Mouse (Mus musculus): ENCODE measurements around the gene Slc9a7. TPM values are rescaled to one million over a fixed set of nuclear protein-coding genes. Genes with fewer than 3 reads are reported as not detected.

Slc9a7 gene
- 0.43 and 0.48 TPM in 2 replicates for polyA plus RNA-seq (2016; fragmentation: Nextera tagmentation; extraction: Ambion mirVana)

DNA sequence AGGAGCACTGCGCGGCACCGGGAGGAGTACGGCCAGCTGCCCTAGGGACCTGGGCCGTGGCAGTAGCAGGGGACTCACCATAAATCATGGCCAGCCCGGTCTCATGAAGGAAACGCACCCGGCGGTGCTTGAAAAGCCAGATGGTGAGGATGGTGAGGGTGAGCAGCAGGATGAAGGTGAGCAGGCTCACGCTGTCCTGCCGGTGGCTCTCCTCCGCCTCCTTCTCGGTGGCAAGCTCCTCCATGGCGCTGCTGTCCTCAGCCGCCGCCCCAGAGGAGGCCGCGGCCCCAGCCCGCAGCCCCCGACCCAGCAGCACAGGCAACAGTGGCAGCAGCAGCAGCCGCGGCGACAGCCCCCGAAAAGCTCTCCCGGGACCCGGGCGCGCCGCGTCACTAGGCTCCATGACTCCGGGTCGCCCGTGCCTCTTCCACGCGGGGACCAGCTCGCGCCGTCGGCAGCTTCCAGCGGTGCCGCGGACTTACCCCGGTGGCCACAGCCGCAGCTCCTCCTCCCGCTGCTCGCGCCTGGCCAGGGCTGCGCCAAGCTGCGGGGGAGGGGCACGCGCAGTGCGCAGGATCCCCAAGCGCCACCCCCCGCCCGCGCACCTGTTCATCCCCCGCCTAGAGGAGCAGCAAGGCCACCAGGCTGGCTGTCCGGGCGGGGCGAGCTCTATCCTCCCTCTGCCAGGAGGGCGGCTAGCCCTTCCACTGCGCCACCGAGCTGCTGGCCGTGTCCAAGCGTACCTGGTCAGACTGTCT, at the start of gene Slc9a7:
TSS of gene Slc9a7 (minus strand) at position 526 of the 758 bp plus-strand sequence.
- H3K27ac ChIP-seq = no peak within 1 kb of the TSS
- no peaks in the 10 kb centered on the region for H3K4me1 ChIP-seq
- 4% methylated on average over 62 of the region's 65 CpGs for WGBS (ENCODE audit: insufficient replicate concordance)
- H3K36me3 ChIP-seq = no peaks in the 10 kb centered on the region
- peak within 1 kb of the TSS; percentile 52 for H3K4me3 ChIP-seq
- no peaks in the 10 kb centered on the region for H3K9me3 ChIP-seq (replicated peaks)
- peak; percentile 65 for ATAC-seq
- peaks cover 35% of the 10 kb centered on the region for H3K27me3 ChIP-seq (replicated peaks)
- H3K4me2 ChIP-seq = peak within 1 kb of the TSS; percentile 69
- 0 out of 2 replicates have a peak within 1 kb of the TSS, but pooled peaks have one; percentile 27 for H3K9ac ChIP-seq

DNA sequence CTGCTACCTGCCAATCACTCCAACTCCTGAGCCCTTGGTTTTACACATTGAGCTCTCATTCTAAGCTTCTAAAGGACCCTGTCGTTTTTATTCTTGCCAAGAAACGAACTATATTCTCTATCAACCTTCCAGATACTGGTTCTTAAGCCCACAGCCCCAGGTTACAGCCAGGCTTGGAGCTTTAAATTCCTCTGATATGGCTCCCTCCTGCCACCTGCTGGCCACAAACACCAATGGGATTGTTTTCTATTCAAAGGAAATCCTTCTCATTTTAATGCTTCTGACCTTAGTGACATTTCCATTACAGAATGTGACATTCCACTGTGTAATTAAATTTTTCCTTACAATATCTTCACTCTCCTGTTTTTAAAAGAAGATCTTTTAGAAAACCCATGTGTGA, 44.1 kb upstream of the Slc9a7 start:
- H3K27ac ChIP-seq = no peak overlapping the region
- no peak overlapping the region for H3K4me3 ChIP-seq
- WGBS (ENCODE audit: insufficient replicate concordance) = 16% methylated on average over 2 of the region's 2 CpGs
- ATAC-seq = no peak
- no peaks in the 10 kb centered on the region for H3K9me3 ChIP-seq (replicated peaks)
- no peaks in the 10 kb centered on the region for H3K36me3 ChIP-seq
- no peak overlapping the region for H3K4me2 ChIP-seq
- H3K27me3 ChIP-seq (replicated peaks) = no peaks in the 10 kb centered on the region
- H3K9ac ChIP-seq = no peak overlapping the region
- no peaks in the 10 kb centered on the region for H3K4me1 ChIP-seq

DNA sequence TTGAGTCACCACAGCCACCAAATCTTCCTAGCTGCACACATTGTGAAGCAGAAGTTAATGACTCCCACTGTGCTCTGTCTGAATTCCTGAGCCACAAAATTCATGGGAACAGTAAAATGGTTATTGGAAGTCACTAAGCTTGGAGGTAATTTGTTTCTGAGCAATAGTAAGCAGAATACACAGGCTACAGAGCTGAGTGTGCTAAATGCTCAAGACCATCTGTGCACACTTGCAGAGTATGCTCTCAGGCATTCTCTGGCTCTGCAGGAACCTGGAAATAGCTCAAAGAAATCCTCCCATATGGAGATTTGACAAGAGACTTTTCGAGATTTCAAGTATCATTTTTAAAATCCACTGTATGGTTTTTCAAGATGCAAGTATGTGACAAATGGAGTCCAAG, 41.1 kb upstream of the Slc9a7 start:
- H3K27ac ChIP-seq = no peak overlapping the region
- no peak for ATAC-seq
- H3K27me3 ChIP-seq (replicated peaks) = no peaks in the 10 kb centered on the region
- no peaks in the 10 kb centered on the region for H3K36me3 ChIP-seq
- no peak overlapping the region for H3K4me3 ChIP-seq
- WGBS (ENCODE audit: insufficient replicate concordance) = 55% methylated on average over 1 of the region's 1 CpGs
- no peak overlapping the region for H3K9ac ChIP-seq
- H3K4me2 ChIP-seq = no peak overlapping the region
- no peaks in the 10 kb centered on the region for H3K4me1 ChIP-seq
- H3K9me3 ChIP-seq (replicated peaks) = no peaks in the 10 kb centered on the region

DNA sequence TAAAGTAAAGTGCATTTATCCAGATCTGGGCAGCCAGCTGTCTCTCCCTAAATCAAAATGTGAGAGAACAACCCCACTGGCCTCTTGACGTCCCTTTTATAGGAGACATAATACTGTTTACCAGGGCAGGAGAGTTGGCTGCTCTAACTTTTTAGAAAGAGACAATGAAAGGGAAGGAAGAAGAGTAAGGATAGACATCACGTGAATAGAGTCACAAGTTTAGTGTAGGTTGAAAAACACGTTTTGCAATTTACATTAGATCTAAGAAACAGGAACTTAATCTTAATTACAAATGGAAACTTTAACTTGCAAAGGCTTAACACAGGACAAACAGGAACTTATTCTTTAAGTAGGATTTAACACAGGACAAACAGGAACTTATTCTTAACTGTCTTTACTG, 15.6 kb upstream of the Slc9a7 start:
- WGBS (ENCODE audit: insufficient replicate concordance) = 28% methylated on average over 3 of the region's 3 CpGs
- H3K4me2 ChIP-seq = no peak overlapping the region
- no peaks in the 10 kb centered on the region for H3K36me3 ChIP-seq
- H3K27ac ChIP-seq = no peak overlapping the region
- H3K4me3 ChIP-seq = no peak overlapping the region
- H3K27me3 ChIP-seq (replicated peaks) = no peaks in the 10 kb centered on the region
- no peaks in the 10 kb centered on the region for H3K9me3 ChIP-seq (replicated peaks)
- no peak overlapping the region for H3K9ac ChIP-seq
- no peak for ATAC-seq
- H3K4me1 ChIP-seq = 0 out of 2 replicates have a peak, but pooled peaks cover 3% of the 10 kb centered on the region

DNA sequence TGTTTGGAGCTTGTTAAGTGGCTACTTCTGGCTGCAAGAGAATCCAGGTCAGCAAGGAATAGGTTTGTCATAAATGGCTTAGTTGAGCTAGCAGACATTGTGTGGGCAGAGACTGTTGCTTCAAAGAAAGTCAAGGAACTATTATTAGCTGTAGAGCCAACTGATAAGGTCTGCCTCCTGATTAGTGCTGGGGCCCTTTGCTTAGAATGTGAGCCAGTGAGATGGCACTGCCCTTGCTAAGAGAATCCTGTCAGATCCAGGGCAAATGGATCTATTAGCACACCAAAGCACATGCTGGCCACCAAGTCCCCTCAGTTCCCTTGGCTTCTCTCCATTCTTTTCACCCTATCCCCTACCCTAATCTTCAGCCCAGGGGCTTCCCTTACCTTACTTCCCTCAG, 14.3 kb upstream of the Slc9a7 start:
- Histone ChIP-seq H3K9ac (no peak overlapping the region), H3K27ac (no peak overlapping the region)
- ATAC-seq = no peak

DNA sequence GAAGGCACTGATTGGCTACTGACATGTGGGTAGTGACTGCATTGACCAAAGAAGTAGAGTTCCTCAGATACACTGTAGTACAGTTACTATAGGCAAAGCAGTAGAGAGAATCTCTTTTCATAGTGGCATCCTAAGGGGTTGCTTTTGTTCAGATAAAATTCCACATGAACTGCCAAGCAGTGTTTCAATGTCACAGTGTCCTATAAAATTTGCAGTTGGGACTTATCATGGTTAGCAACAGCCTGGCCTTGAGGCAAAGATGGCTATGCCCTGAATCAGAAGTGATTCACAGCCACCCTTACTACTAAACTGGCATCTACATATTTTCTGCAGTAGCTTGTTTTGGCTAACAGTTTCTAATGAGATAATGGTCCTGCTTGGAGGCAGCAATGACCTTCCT, 11.7 kb upstream of the Slc9a7 start:
- 0 out of 2 replicates have a peak, but pooled peaks cover 3% of the 10 kb centered on the region for H3K4me1 ChIP-seq
- H3K4me3 ChIP-seq = no peak overlapping the region
- ATAC-seq = no peak
- H3K4me2 ChIP-seq = no peak overlapping the region
- no peaks in the 10 kb centered on the region for H3K9me3 ChIP-seq (replicated peaks)
- H3K27me3 ChIP-seq (replicated peaks) = no peaks in the 10 kb centered on the region
- H3K27ac ChIP-seq = no peak overlapping the region
- H3K36me3 ChIP-seq = no peaks in the 10 kb centered on the region
- H3K9ac ChIP-seq = no peak overlapping the region

More for the DNA sequence above, 14.3 kb upstream of the Slc9a7 start:
- Histone ChIP-seq H3K4me2 (no peak overlapping the region), H3K4me3 (no peak overlapping the region), H3K4me1 (0 out of 2 replicates have a peak, but pooled peaks cover 3% of the 10 kb centered on the region), H3K9me3 (replicated peaks) (no peaks in the 10 kb centered on the region), H3K36me3 (no peaks in the 10 kb centered on the region), H3K27me3 (replicated peaks) (no peaks in the 10 kb centered on the region)

DNA sequence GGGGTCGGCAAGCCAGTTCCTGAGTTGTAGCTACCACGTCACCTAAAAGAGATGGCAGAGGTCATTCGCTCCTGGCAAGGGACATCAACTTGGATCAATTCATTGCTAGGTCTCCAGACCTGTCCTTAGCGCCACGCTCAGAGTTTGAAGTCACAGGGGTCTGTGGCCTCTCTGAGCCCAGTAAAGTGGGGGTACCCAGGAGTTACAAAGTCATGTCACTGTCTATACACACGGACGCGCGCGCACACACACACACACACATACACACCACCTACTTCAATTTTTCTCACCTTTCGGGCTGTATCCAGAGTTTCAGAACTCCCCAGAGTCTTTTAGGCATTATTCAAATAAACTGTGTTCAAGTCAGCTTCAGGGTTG, 422 bp upstream of the Slc9a7 start:
- WGBS (ENCODE audit: insufficient replicate concordance) = 19% methylated on average over 11 of the region's 11 CpGs
- no peak for ATAC-seq
- H3K27ac ChIP-seq = no peak overlapping the region
- H3K27me3 ChIP-seq (replicated peaks) = peaks cover 35% of the 10 kb centered on the region
- peak overlapping the region; percentile 69 for H3K4me2 ChIP-seq
- H3K9ac ChIP-seq = no peak overlapping the region
- H3K36me3 ChIP-seq = no peaks in the 10 kb centered on the region
- H3K9me3 ChIP-seq (replicated peaks) = no peaks in the 10 kb centered on the region
- peak overlapping the region; percentile 52 for H3K4me3 ChIP-seq
- no peaks in the 10 kb centered on the region for H3K4me1 ChIP-seq

DNA sequence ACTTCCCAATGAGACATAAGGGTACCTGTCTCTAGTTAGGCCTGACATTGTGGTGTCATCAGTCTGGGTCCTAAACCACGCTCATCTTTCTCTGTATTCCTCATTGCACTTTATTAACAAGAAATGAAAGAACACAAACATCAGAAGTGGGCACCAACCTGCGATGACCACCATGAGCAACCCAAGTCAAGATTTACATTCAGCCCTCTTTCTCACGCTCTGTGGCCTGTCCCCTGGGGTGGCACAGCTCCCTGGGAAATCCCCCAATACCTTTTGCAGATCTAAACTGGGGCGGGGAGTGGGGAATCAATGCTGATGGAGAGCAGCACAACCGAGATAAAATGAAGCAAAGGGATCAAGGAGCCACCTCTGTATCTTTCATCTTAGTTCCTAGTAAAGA, 892 bp downstream of the Slc9a7 start:
- Histone ChIP-seq H3K27me3 (replicated peaks) (peaks cover 35% of the 10 kb centered on the region), H3K36me3 (no peaks in the 10 kb centered on the region), H3K4me1 (no peaks in the 10 kb centered on the region), H3K4me3 (no peak overlapping the region; the same call in 1 of the 2 replicates), H3K9me3 (replicated peaks) (no peaks in the 10 kb centered on the region), H3K27ac (no peak overlapping the region), H3K4me2 (peak overlapping the region; percentile 69), H3K9ac (no peak overlapping the region)
- ATAC-seq = no peak
- WGBS (ENCODE audit: insufficient replicate concordance) = 24% methylated on average over 5 of the region's 5 CpGs

DNA sequence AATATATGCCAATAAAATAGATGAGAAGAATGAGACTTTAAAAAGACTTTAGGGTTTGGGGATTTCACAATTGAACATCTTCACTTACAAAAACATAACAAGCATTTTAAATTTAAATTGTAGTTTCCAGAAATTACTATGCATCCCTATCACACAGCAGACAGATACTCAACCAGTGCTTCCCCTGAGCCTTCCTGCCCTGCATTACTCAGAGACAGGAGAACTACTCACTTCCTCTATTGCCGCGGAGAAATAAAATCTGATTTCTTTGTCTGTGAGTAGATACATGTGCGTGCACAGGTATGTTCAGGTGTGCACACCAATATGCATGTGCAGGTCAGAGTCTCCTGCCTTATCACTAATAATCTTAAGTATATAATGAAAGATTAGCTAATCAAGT, 2.9 kb downstream of the Slc9a7 start:
- Histone ChIP-seq H3K9me3 (replicated peaks) (no peaks in the 10 kb centered on the region), H3K4me2 (no peak overlapping the region), H3K36me3 (no peaks in the 10 kb centered on the region), H3K4me1 (no peaks in the 10 kb centered on the region), H3K27ac (no peak overlapping the region), H3K9ac (no peak overlapping the region), H3K27me3 (replicated peaks) (peaks cover 35% of the 10 kb centered on the region), H3K4me3 (no peak overlapping the region)
- ATAC-seq = no peak
- 44% methylated on average over 3 of the region's 3 CpGs for WGBS (ENCODE audit: insufficient replicate concordance)

DNA sequence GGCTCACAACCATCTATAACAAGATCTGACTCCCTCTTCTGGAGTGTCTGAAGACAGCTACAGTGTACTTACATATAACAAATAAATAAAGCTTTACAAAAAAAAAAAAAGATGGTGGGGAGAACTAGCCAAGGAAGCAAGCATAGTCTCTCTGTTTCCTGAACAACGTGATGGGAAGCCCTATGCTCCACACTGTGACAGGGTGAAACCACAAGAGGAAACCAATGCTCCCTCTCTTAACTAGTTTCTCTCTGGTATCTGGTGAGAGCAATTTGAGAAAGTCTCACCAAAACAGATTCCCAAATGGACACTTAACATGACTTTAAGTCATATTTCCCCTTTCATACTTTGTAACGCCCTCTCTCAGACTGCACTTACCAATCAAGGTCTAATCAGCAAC, 5.4 kb downstream of the Slc9a7 start:
- Histone ChIP-seq H3K27ac (no peak overlapping the region), H3K9me3 (replicated peaks) (no peaks in the 10 kb centered on the region), H3K4me3 (no peak overlapping the region), H3K9ac (no peak overlapping the region), H3K36me3 (no peaks in the 10 kb centered on the region), H3K4me2 (no peak overlapping the region), H3K4me1 (no peaks in the 10 kb centered on the region), H3K27me3 (replicated peaks) (peaks cover 12% of the 10 kb centered on the region)
- no peak for ATAC-seq
- 23% methylated on average over 2 of the region's 2 CpGs for WGBS (ENCODE audit: insufficient replicate concordance)

DNA sequence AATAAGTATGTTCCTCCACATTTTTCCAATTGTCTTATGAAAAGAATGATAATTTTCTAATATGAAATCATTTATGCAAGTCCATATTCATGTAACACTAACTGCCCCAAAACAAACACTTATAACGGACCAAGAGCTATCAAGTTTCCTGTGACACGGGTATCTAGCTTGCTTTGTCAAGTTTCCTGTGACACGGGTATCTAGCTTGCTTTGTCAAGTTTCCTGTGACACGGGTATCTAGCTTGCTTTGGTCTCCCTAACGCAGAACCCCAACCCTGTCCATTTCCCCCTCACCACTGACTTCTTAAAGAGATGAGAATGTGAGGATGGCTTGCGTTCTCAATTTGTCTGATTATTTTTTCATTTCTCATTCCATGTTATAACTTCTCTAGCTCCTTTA, 12.2 kb downstream of the Slc9a7 start:
- ATAC-seq = no peak
- H3K4me1 ChIP-seq = no peaks in the 10 kb centered on the region
- no peak overlapping the region for H3K27ac ChIP-seq
- H3K27me3 ChIP-seq (replicated peaks) = no peaks in the 10 kb centered on the region
- no peak overlapping the region for H3K4me2 ChIP-seq
- no peaks in the 10 kb centered on the region for H3K36me3 ChIP-seq
- H3K4me3 ChIP-seq = no peak overlapping the region
- 33% methylated on average over 6 of the region's 6 CpGs for WGBS (ENCODE audit: insufficient replicate concordance)
- no peak overlapping the region for H3K9ac ChIP-seq
- no peaks in the 10 kb centered on the region for H3K9me3 ChIP-seq (replicated peaks)

DNA sequence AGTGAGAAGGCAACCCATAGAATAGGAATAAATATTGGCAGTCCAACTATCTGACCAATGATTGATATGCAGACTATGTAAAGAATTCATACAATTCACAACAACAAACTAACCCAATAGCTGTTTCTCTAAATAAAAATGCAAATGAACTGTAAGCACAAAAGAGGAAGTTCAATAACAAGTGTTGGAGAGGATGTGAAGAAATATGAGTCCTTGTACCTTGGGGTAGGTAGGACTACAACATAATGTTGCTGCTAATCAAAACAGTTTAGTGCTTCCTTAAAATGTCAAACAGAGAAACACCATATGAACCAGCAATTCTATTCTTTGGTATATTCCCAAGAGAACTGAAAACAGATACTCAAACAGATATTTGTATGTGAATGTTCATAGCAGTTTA, 17.8 kb downstream of the Slc9a7 start:
- Histone ChIP-seq H3K27me3 (replicated peaks) (no peaks in the 10 kb centered on the region), H3K4me3 (no peak overlapping the region), H3K4me1 (no peaks in the 10 kb centered on the region), H3K9me3 (replicated peaks) (no peaks in the 10 kb centered on the region), H3K27ac (no peak overlapping the region), H3K4me2 (no peak overlapping the region), H3K9ac (no peak overlapping the region), H3K36me3 (no peaks in the 10 kb centered on the region)
- ATAC-seq = no peak

DNA sequence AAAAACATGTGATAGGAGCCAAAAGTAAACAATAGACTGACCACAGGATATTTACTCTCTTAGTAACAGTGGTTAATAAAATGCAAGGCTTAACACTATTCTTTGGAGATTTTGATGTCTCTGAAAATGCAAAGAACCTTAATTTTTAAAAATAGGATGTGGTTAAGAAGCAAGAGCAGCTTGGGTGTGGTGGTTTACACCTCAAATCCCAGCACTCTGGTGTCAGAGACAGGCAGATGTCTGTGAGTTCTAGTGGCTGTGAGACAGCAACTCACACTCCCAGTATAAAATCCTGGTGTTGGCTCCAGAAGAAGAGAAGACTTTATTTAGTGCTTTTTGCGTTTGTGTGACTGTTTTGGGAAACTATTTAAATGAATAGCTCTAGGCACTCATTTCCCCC, 19.6 kb downstream of the Slc9a7 start:
- Histone ChIP-seq H3K4me3 (no peak overlapping the region), H3K9me3 (replicated peaks) (no peaks in the 10 kb centered on the region), H3K27me3 (replicated peaks) (no peaks in the 10 kb centered on the region), H3K4me1 (no peaks in the 10 kb centered on the region), H3K4me2 (no peak overlapping the region), H3K27ac (no peak overlapping the region), H3K9ac (no peak overlapping the region), H3K36me3 (no peaks in the 10 kb centered on the region)
- WGBS (ENCODE audit: insufficient replicate concordance) = 43% methylated on average over 1 of the region's 1 CpGs
- no peak for ATAC-seq
